Mouse (Mus musculus) forebrain, embryonic 16.5 days (tissue): ENCODE data around the gene Fam180a. TPM values are rescaled to one million over a fixed set of nuclear protein-coding genes. Genes with fewer than 3 reads are reported as not detected.

Experiments
- ATAC-seq: fragments of 200-750 bp; cut with Nextera tagmentation; 2 replicates; pipeline ENCODE4 v1.8.0; 2017; ENCODE audit warnings: mild to moderate bottlenecking, moderate library complexity
- H3K27ac ChIP-seq: fragments of 300-500 bp; sonication (generic); 2 replicates; pipeline ENCODE4 v1.5.1; 2014; ENCODE audit warnings: low read length, control low read depth
- H3K27me3 ChIP-seq: fragments of 300-500 bp; sonication (generic); replicated peaks from 2 replicates; pipeline ENCODE4 v1.6.1; 2014; ENCODE audit warnings: low read length; ENCODE audit not compliant: control insufficient read depth, insufficient read depth
- H3K36me3 ChIP-seq: fragments of 300-500 bp; sonication (generic); 2 replicates; pipeline ENCODE4 v1.6.1; 2014; ENCODE audit not compliant: control insufficient read depth, insufficient read depth
- H3K4me1 ChIP-seq: fragments of 300-500 bp; sonication (generic); replicated peaks from 2 replicates; pipeline ENCODE4 v1.6.1; 2014; ENCODE audit warnings: low read length; ENCODE audit not compliant: control insufficient read depth, insufficient read depth
- H3K4me2 ChIP-seq: fragments of 300-500 bp; sonication (generic); 2 replicates; pipeline ENCODE4 v1.6.1; 2014; ENCODE audit warnings: mild to moderate bottlenecking, low read length, control low read depth
- H3K4me3 ChIP-seq: fragments of 300-500 bp; sonication (generic); replicated peaks from 2 replicates; pipeline ENCODE4 v1.5.1; 2014; ENCODE audit warnings: mild to moderate bottlenecking, low read length, control low read depth
- H3K9ac ChIP-seq: fragments of 300-500 bp; sonication (generic); replicated peaks from 2 replicates; pipeline ENCODE4 v1.6.1; 2014; ENCODE audit warnings: low read depth, low read length, control low read depth
- H3K9me3 ChIP-seq: fragments of 300-500 bp; sonication (generic); 2 replicates; pipeline ENCODE4 v1.6.1; 2016; ENCODE audit warnings: low read length; ENCODE audit not compliant: control insufficient read depth
- WGBS: fragments of 180-500 bp; shearing (Covaris S2); extraction: QIAGEN DNeasy Blood & Tissue Kit; methylation state at CpG from one replicate; pipeline ENCODE4 v1.1.7; 2014; 5-methylcytosine and 5-hydroxymethylcytosine counted together
- polyA plus RNA-seq: library from polyadenylated mRNA; unstranded; fragments of >200 nt; fragmentation: Nextera tagmentation; extraction: Ambion mirVana; gene quantifications from 2 replicates; pipeline ENCODE4 v1.2.1, GENCODE M21; 2015

Gene Fam180a
- polyA plus RNA-seq, 1 experiment from 2014 or later: 1.0 TPM

DNA sequence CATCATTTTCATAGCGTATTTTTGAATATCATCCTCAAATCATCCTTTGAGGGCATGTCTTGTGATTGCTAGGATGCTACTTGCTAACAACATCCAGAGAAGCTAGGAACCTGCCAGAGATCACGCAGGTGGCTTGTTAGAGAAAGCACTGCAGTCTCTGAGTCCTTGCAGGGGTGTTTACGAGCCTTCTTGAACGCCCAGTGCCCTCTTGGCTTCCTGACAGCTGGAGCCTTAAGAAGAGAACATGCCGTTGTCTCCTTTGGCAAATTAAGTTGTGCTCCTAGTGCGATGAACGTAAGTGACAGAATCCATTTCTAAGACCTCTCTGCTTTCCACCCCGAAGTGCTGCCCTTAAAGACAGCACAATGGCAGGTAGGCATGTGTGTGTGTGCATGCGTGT is 1.6 kb downstream of the Fam180a start:
- H3K36me3 ChIP-seq: no peaks in the 10 kb centered on the region
- no peaks in the 10 kb centered on the region for H3K4me1 ChIP-seq
- no peaks in the 10 kb centered on the region for H3K9me3 ChIP-seq
- H3K27ac ChIP-seq: no peak overlapping the region
- no peak overlapping the region for H3K4me2 ChIP-seq
- H3K9ac ChIP-seq: no peak overlapping the region
- no peak for ATAC-seq
- H3K4me3 ChIP-seq: no peak overlapping the region
- H3K27me3 ChIP-seq: no peaks in the 10 kb centered on the region
- 74% methylated on average over 9 of the region's 9 CpGs for WGBS

DNA sequence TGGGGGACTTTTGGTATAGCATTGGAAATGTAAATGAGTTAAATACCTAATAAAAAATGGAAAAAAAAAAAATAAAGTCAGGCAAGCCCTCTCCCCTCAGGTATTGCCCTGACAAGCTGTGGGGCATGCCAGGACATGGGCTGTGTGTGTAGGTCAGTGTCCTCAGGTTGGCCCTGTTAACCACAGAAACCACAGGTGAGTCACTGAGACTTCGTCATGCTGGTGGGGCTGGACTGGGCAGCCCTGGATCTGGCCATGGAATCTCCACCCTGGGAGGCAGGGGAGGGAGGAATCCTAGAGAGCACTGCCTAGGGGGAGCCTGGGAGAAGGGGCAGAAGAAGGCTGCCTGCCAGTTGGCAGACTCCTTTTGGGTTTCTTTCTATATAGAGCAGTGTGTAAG is 2.9 kb downstream of the Fam180a start:
- no peak overlapping the region for H3K27ac ChIP-seq
- H3K9me3 ChIP-seq: no peaks in the 10 kb centered on the region
- H3K4me2 ChIP-seq: no peak overlapping the region
- no peaks in the 10 kb centered on the region for H3K27me3 ChIP-seq
- ATAC-seq: no peak
- H3K4me1 ChIP-seq: no peaks in the 10 kb centered on the region
- no peaks in the 10 kb centered on the region for H3K36me3 ChIP-seq
- 78% methylated on average over 1 of the region's 1 CpGs for whole genome bisulfite sequencing
- no peak overlapping the region for H3K9ac ChIP-seq
- no peak overlapping the region for H3K4me3 ChIP-seq

DNA sequence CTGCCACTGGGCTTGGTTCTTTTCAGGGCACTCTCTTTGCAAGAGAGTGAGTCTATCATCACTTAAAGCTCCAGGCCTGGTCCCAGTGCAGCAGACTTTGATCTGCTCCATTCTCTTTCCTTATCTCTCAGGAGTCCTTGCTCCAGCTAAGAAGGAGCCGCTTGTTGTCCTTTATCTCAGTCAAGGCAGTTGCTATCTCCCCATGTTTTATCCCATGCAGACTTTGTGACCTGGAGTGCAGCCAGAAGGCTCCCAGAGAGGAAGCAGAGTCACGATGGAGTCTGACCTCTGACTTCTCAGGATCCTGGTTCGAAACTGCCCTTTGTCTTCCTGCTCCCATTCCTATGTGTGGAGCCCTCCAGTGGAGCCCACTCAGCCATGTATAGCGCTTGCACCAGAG is 4.8 kb downstream of the Fam180a start:
- no peaks in the 10 kb centered on the region for H3K4me1 ChIP-seq
- no peak overlapping the region for H3K9ac ChIP-seq
- H3K27ac ChIP-seq: no peak overlapping the region
- ATAC-seq: no peak
- H3K36me3 ChIP-seq: no peaks in the 10 kb centered on the region
- H3K4me2 ChIP-seq: no peak overlapping the region
- H3K27me3 ChIP-seq: no peaks in the 10 kb centered on the region
- no peak overlapping the region for H3K4me3 ChIP-seq
- H3K9me3 ChIP-seq: no peaks in the 10 kb centered on the region
- WGBS: 85% methylated on average over 4 of the region's 4 CpGs

DNA sequence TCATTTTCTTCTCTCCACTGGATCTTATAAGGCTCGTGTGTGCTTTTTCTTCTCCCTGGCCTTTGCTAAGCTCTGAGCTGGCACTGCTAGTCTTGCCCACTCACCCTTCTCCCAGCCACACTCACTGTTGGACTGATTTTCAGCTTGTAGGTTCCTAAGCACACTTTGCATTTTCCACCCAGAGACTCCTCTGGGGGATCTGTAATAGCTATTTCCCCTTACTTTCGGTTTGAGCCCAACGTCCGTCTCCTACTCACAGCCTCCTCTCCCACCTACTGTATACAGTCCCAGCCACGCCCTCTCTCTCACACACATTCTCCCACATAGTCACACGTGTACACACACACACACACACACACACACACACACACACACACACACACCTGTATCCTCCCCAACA is 6.1 kb downstream of the Fam180a start:
- ATAC-seq: no peak
- Histone ChIP-seq H3K4me3 (no peak overlapping the region), H3K27ac (no peak overlapping the region), H3K27me3 (no peaks in the 10 kb centered on the region), H3K9me3 (no peaks in the 10 kb centered on the region), H3K4me1 (no peaks in the 10 kb centered on the region), H3K9ac (no peak overlapping the region), H3K4me2 (no peak overlapping the region), H3K36me3 (no peaks in the 10 kb centered on the region)
- 83% methylated on average over 6 of the region's 6 CpGs for WGBS

DNA sequence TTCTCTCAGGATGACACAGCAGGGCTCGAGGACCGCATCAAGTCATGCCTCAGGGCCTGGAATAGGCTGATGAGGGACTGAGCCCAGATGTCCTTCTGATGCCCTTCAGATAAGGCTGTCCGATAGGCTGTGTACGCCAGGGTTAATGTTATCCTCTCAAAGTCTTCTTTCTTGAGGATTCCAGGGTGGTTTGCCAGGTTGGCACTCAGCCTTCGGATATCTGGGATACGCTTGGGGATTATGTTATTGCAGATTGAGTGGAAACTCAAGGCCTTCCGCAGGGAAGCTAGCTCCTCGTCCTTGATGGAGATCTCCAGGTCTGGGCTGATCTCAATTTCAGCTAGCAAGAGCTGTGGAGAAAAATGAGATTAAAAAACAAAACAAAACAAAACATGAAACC is 12.4 kb downstream of the Fam180a start:
- H3K4me2 ChIP-seq: no peak overlapping the region
- H3K4me3 ChIP-seq: no peak overlapping the region
- no peaks in the 10 kb centered on the region for H3K4me1 ChIP-seq
- no peaks in the 10 kb centered on the region for H3K27me3 ChIP-seq
- H3K9ac ChIP-seq: no peak overlapping the region
- 95% methylated on average over 8 of the region's 8 CpGs for WGBS
- H3K9me3 ChIP-seq: no peaks in the 10 kb centered on the region
- no peaks in the 10 kb centered on the region for H3K36me3 ChIP-seq
- ATAC-seq: no peak
- no peak overlapping the region for H3K27ac ChIP-seq

DNA sequence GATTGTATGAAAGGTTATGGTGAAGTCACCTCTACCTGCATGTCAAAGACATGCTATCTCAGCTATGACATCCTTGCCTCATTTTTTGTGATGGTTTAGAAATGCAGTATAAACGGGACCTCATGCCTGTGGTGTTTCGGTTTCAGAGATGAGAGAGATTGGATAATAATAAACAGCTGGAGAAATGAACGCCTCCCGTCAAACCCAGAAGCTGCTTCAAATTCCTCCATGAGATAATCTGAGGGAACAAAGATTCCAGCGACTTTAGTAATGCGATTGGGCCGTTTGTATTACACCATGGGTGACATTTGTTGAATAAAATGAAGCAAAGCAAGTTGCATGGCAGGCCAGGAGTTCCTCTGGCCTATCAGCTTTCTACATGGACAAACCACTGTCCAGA is 16.5 kb downstream of the Fam180a start:
- Histone ChIP-seq H3K4me3 (no peak overlapping the region), H3K27ac (no peak overlapping the region), H3K27me3 (no peaks in the 10 kb centered on the region), H3K4me2 (no peak overlapping the region), H3K4me1 (no peaks in the 10 kb centered on the region), H3K9me3 (no peaks in the 10 kb centered on the region), H3K9ac (no peak overlapping the region), H3K36me3 (no peaks in the 10 kb centered on the region)
- ATAC-seq: no peak
- WGBS: 85% methylated on average over 7 of the region's 7 CpGs

DNA sequence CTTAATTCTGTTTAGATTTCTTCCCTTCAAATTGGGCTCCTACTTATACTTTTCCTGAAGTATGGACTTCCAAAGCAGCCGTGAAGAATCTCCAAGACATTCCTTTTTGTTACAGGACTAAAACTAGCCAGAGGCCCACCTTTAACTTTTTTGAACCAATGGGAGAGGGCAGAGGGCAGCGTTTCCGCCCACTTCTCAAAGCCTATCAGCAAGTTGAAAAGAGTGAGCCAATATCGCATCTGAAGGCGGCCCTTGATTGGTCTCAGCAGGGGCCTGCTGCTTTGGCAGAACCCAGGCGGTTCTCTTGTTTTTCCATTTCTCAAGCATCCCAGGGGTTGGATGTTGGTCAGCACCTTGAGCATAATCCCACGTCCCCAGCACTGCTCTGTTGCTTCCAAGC is 17.9 kb downstream of the Fam180a start, which contains the start of gene Slc13a4:
TSS of gene Slc13a4 (minus strand) at position 95 of the 400 bp plus-strand sequence.
- no peak within 1 kb of the TSS for H3K4me2 ChIP-seq
- no peak within 1 kb of the TSS for H3K9ac ChIP-seq
- ATAC-seq: no peak
- no peak within 1 kb of the TSS for H3K27ac ChIP-seq
- H3K9me3 ChIP-seq: no peaks in the 10 kb centered on the region
- 15% methylated on average over 7 of the region's 7 CpGs for WGBS
- H3K4me3 ChIP-seq: no peak within 1 kb of the TSS
- H3K27me3 ChIP-seq: no peaks in the 10 kb centered on the region
- no peaks in the 10 kb centered on the region for H3K36me3 ChIP-seq
- H3K4me1 ChIP-seq: no peaks in the 10 kb centered on the region

DNA sequence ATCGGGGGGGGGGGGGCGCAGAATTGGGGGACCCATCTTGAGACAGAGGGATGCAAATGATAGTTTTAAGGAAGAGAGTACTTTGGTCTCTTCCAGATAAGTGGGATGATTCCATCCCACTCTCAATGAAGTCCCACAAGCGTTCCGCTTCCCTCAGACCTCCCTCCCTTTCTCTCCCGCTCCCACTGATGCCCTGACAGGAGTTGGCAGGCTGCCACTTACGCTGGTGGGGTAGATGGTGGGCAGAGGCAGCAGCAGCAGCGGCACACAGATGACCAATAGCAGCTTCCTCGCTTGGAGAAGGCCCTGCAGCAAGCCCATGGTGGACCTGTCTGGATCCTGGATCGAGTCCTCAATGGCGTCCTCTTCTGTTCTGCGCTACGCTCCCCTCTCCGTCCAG is 18.8 kb downstream of the Fam180a start:
- no peaks in the 10 kb centered on the region for H3K27me3 ChIP-seq
- H3K4me1 ChIP-seq: no peaks in the 10 kb centered on the region
- H3K36me3 ChIP-seq: no peaks in the 10 kb centered on the region
- ATAC-seq: no peak
- no peaks in the 10 kb centered on the region for H3K9me3 ChIP-seq
- no peak overlapping the region for H3K9ac ChIP-seq
- WGBS: 58% methylated on average over 13 of the region's 13 CpGs
- no peak overlapping the region for H3K27ac ChIP-seq
- H3K4me3 ChIP-seq: no peak overlapping the region
- no peak overlapping the region for H3K4me2 ChIP-seq

DNA sequence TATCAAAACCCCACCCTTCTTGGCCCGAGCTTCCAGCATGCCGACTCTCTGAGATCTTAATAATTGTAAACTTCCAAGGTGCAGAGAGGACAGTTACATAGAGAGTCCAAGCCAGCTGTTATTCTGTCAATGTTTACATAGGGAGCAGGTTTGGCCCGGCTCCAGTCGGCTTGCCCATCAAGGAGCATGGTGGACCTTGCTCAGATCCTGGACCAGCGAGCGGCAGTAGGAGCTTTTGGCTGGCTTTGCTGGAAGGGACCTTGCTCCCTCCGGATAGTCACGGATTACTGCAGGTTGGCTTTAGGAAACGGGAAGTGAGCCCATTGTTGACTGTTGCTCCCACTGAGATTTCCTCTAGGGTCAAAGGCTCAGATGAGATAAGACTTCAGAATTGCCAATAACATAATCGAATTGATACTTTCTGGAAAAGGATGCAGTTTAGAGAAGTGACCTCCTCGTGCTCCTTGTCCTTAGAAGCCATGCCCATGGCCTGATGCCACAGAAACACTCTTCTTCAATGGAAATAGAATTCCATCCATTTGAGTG is 22.5 kb downstream of the Fam180a start:
- no peaks in the 10 kb centered on the region for H3K36me3 ChIP-seq
- H3K27me3 ChIP-seq: no peaks in the 10 kb centered on the region
- H3K4me3 ChIP-seq: no peak overlapping the region
- H3K9me3 ChIP-seq: no peaks in the 10 kb centered on the region
- 88% methylated on average over 11 of the region's 11 CpGs for WGBS
- no peaks in the 10 kb centered on the region for H3K4me1 ChIP-seq
- H3K9ac ChIP-seq: no peak overlapping the region
- no peak for ATAC-seq
- H3K4me2 ChIP-seq: no peak overlapping the region
- no peak overlapping the region for H3K27ac ChIP-seq

DNA sequence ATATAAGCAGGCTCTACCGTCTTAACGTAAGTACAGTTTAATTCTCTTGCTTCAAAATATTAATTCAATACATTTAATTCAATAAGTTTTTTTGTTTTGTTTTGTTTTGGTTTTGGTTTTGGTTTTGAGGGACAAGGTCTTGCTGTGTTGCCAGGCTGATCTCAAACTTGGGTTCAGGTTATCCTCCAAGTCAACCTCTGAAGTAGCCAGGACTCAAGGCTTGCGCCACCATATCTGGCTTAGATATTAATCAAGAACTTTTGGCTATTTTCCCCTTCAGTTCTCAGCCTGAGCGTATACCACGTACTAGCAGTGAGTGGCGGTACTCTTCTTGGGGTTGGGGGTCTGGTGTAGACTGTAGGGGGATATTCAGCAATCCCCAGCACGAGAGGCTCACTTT is 23.4 kb downstream of the Fam180a start:
- no peak overlapping the region for H3K4me2 ChIP-seq
- WGBS: 97% methylated on average over 7 of the region's 7 CpGs
- no peak overlapping the region for H3K27ac ChIP-seq
- ATAC-seq: no peak
- H3K9me3 ChIP-seq: no peaks in the 10 kb centered on the region
- H3K4me1 ChIP-seq: no peaks in the 10 kb centered on the region
- H3K27me3 ChIP-seq: no peaks in the 10 kb centered on the region
- no peaks in the 10 kb centered on the region for H3K36me3 ChIP-seq
- H3K9ac ChIP-seq: no peak overlapping the region
- H3K4me3 ChIP-seq: no peak overlapping the region
